ENCODE assay signal across 8 mouse cellular contexts in the genomic region with DNA sequence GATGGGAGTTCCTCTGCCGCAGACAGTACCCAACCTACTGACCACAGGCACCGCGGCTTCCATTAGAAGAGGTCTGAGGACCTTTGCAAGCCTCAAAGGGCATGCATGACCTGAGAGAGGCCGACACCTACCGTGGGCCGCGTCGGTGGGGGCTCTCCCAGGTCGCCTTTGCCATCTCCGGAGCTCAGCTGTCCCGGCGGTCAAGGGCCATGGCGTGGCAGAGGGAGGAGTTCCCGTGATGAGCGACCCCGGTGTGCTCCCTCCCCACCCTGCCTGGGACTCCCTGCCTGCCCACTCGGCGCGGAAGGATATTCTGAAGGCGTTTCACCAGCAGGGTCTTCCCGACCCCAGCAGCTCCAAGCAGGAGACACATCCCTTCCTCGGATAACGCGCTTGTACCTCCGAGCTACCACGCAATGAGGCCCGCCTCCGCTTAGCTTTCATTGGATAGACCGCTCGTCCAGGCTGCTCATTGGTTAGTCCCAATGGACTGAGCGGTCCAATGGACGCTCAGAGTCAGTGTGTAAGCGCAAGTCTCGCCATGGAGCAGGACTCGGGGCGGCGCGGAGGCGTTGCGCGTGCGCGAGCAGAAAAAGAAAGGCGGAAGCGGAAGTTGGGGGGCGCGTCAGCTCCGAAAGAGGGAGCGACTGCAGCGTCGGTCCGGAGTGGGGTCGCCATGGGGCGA. TPM values are rescaled to one million over a fixed set of nuclear protein-coding genes. Genes with fewer than 3 reads are reported as not detected.
DNase-seq lines count a peak whose midpoint lies in the region; ATAC-seq and TF ChIP-seq lines count a peak whose summit lies in the region.

TSS of gene Arl16 (minus strand) at position 557 of the 685 bp plus-strand sequence.

- H3K9me3 ChIP-seq in embryonic facial prominence, embryonic 14.5 days (ENCODE audit: control insufficient read depth, low read length), result no peaks in the 10 kb centered on the region
- H3K9me3 ChIP-seq in limb, embryonic 13.5 days, result no peaks in the 10 kb centered on the region
- no peaks in the 10 kb centered on the region for H3K9me3 ChIP-seq in midbrain, embryonic 16.5 days (replicated peaks; ENCODE audit: control insufficient read depth, low read length, poor library complexity, severe bottlenecking)

- TF ChIP-seq CTCF in heart, adult 2 months (IDR thresholded peaks at IDR 0.05), result no peak

- H3K27ac ChIP-seq in embryonic facial prominence, embryonic 14.5 days (replicated peaks; ENCODE audit: low read depth, low read length), result peak within 1 kb of the TSS; percentile 75
- H3K27ac ChIP-seq in heart, adult 2 months, result peak within 1 kb of the TSS; percentile 81
- H3K27ac ChIP-seq in limb, embryonic 13.5 days, result peak within 1 kb of the TSS; percentile 79; the same call in 1 of the 2 replicates
- H3K27ac ChIP-seq in midbrain, embryonic 16.5 days (ENCODE audit: low read length), result peak within 1 kb of the TSS; percentile 88

- peak; percentile 99 for DNase-seq in 3T3-L1 (ENCODE audit: low read depth, low spot score)
- DNase-seq in adrenal gland, postnatal 4 days (ENCODE audit: low spot score in 2 of 2), result peak; percentile 74 to 85
- DNase-seq in embryonic facial prominence, embryonic 14.5 days (ENCODE audit: low spot score), result peak; percentile 100
- peak; percentile 91 to 95 for DNase-seq in heart, adult 2 months
- peak; percentile 94 for DNase-seq in kidney, adult 8-10 months
- peak; percentile 87 to 96 for DNase-seq in spleen, postnatal 10 days (ENCODE audit: low spot score in 2 of 2)

- peaks cover 15% of the 10 kb centered on the region for H3K4me1 ChIP-seq in embryonic facial prominence, embryonic 14.5 days (ENCODE audit: control insufficient read depth, insufficient read depth, low read length)
- H3K4me1 ChIP-seq in heart, adult 2 months (ENCODE audit: control insufficient read depth, insufficient read depth, low read length), result peaks cover 3% of the 10 kb centered on the region
- H3K4me1 ChIP-seq in limb, embryonic 13.5 days, result peaks cover 25% of the 10 kb centered on the region
- peaks cover 20% of the 10 kb centered on the region for H3K4me1 ChIP-seq in midbrain, embryonic 16.5 days (ENCODE audit: control insufficient read depth, insufficient read depth, low read length)

- under 1% methylated on average over 47 of the region's 54 CpGs for WGBS in embryonic facial prominence, embryonic 14.5 days
- under 1% methylated on average over 53 of the region's 54 CpGs for WGBS in heart, adult 2 months
- WGBS in limb, embryonic 13.5 days, result under 1% methylated on average over 54 of the region's 54 CpGs
- WGBS in midbrain, embryonic 16.5 days, result under 1% methylated on average over 52 of the region's 54 CpGs

- H3K36me3 ChIP-seq in embryonic facial prominence, embryonic 14.5 days (ENCODE audit: control insufficient read depth, insufficient read depth, low read length), result peaks cover 63% of the 10 kb centered on the region
- no peaks in the 10 kb centered on the region for H3K36me3 ChIP-seq in heart, adult 2 months (ENCODE audit: control insufficient read depth, insufficient read depth, low read length)
- H3K36me3 ChIP-seq in limb, embryonic 13.5 days, result peaks cover 66% of the 10 kb centered on the region
- H3K36me3 ChIP-seq in midbrain, embryonic 16.5 days (ENCODE audit: control insufficient read depth, insufficient read depth, low read length), result peaks cover 26% of the 10 kb centered on the region

- TF ChIP-seq EP300 in heart, adult 2 months (IDR thresholded peaks at IDR 0.05; ENCODE audit: insufficient read depth, low read depth, low read length), result 0 out of 2 replicates have a peak, but pooled peaks have one; percentile 16

- intact Hi-C loops in heart, adult 2 months (cut with DNase I), result no loop called here

- peak; percentile 89 for TF ChIP-seq POLR2A in heart, adult 2 months (IDR thresholded peaks at IDR 0.05; ENCODE audit: insufficient read depth, low read depth, low read length)

- H3K9ac ChIP-seq in embryonic facial prominence, embryonic 14.5 days (ENCODE audit: low read depth, low read length), result peak within 1 kb of the TSS; percentile 88
- peak within 1 kb of the TSS; percentile 87 for H3K9ac ChIP-seq in heart, adult 2 months (ENCODE audit: low read depth, low read length)
- peak within 1 kb of the TSS; percentile 93 for H3K9ac ChIP-seq in limb, embryonic 13.5 days
- H3K9ac ChIP-seq in midbrain, embryonic 16.5 days (ENCODE audit: low read depth, low read length), result peak within 1 kb of the TSS; percentile 95

- peak within 1 kb of the TSS; percentile 98 for H3K4me3 ChIP-seq in embryonic facial prominence, embryonic 14.5 days (ENCODE audit: low read depth, low read length)
- peak within 1 kb of the TSS; percentile 84 for H3K4me3 ChIP-seq in heart, adult 2 months
- H3K4me3 ChIP-seq in limb, embryonic 13.5 days, result peak within 1 kb of the TSS; percentile 97
- peak within 1 kb of the TSS; percentile 94 for H3K4me3 ChIP-seq in midbrain, embryonic 16.5 days (ENCODE audit: low read depth, low read length)

- peak within 1 kb of the TSS; percentile 91 for H3K4me2 ChIP-seq in embryonic facial prominence, embryonic 14.5 days (ENCODE audit: low read depth, low read length)
- peak within 1 kb of the TSS; percentile 97 for H3K4me2 ChIP-seq in limb, embryonic 13.5 days (replicated peaks)
- H3K4me2 ChIP-seq in midbrain, embryonic 16.5 days (ENCODE audit: low read length), result peak within 1 kb of the TSS; percentile 95

- H3K79me2 ChIP-seq in heart, adult 2 months (replicated peaks; ENCODE audit: control insufficient read depth, insufficient read depth, low read length), result no peaks in the 10 kb centered on the region; the same call in 1 of the 2 replicates

- peak; percentile 100 for ATAC-seq in embryonic facial prominence, embryonic 14.5 days (ENCODE audit: low read depth)
- peak; percentile 100 for ATAC-seq in limb, embryonic 13.5 days (ENCODE audit: low FRiP score, low read depth)
- peak; percentile 100 for ATAC-seq in midbrain, embryonic 16.5 days

- no peaks in the 10 kb centered on the region for H3K27me3 ChIP-seq in embryonic facial prominence, embryonic 14.5 days (replicated peaks; ENCODE audit: control insufficient read depth, insufficient read depth, low read length)
- no peaks in the 10 kb centered on the region for H3K27me3 ChIP-seq in heart, adult 2 months (ENCODE audit: control insufficient read depth, insufficient read depth, low read length)
- H3K27me3 ChIP-seq in limb, embryonic 13.5 days, result no peaks in the 10 kb centered on the region
- no peaks in the 10 kb centered on the region for H3K27me3 ChIP-seq in midbrain, embryonic 16.5 days (ENCODE audit: control insufficient read depth, insufficient read depth, low read depth, low read length)

RNA-seq across cellular contexts. Expression of gene Arl16, which starts in this region (rescaled TPM):
- total RNA-seq in adrenal gland, postnatal 4 days (2021), result 10 to 100 TPM; 24.4 to 26.8 TPM
- polyA plus RNA-seq in embryonic facial prominence, embryonic 14.5 days (2014; fragmentation: Nextera tagmentation; extraction: Ambion mirVana), result 43.2 and 46.4 TPM in 2 replicates
- total RNA-seq in heart, adult 2 months (2021), result 10 to 100 TPM in 1 of 2 experiments, 1 to 10 TPM in 1; 9.1 to 10.8 TPM
- 13.6 and 17.1 TPM in 2 replicates for polyA plus RNA-seq in heart, adult 2 months (2012; rRNA removed)
- 65.8 and 67.9 TPM in 2 replicates for polyA plus RNA-seq in limb, embryonic 13.5 days (2015; fragmentation: Nextera tagmentation; extraction: Ambion mirVana)
- polyA plus RNA-seq in midbrain, embryonic 16.5 days (2015; fragmentation: Nextera tagmentation; extraction: Ambion mirVana), result 51.5 and 58.7 TPM in 2 replicates

Comparison
In these comparisons a context has a peak if more than half of its experiments do, and no peak if none do; other contexts are left out.
1. Peak in every context shown above with its lines: DNase-seq, ATAC-seq, H3K4me3 ChIP-seq and H3K27ac ChIP-seq.